Mouse (Mus musculus): ENCODE results near the gene Prg2. TPM values are rescaled to one million over a fixed set of nuclear protein-coding genes. Genes with fewer than 3 reads are reported as not detected.
A peak's percentile ranks its signal among the peaks of the same experiment; 100 is the strongest.

The Prg2 gene
- total RNA-seq, 2 experiments from 2014 or later = 43.2 to 270 TPM

GRCm38 (mm10) chr2:85026178-85026577 lies 45.9 kb downstream of the Prg2 start:
- ATAC-seq (replicated peaks; ENCODE audit: poor library complexity) = peak; percentile 60

- ATAC-seq (replicated peaks; ENCODE audit: poor library complexity) = peak; percentile 75
These were observed 47.0 kb downstream of the Prg2 start for GRCm38 (mm10) chr2:85027281-85027680.

- no peak for ATAC-seq (replicated peaks; ENCODE audit: poor library complexity)
These were observed 49.6 kb downstream of the Prg2 start for GRCm38 (mm10) chr2:85029897-85030296.

GRCm38 (mm10) chr2:85030989-85031388 lies 50.7 kb downstream of the Prg2 start:
- no peak for ATAC-seq (replicated peaks; ENCODE audit: poor library complexity)

DNA sequence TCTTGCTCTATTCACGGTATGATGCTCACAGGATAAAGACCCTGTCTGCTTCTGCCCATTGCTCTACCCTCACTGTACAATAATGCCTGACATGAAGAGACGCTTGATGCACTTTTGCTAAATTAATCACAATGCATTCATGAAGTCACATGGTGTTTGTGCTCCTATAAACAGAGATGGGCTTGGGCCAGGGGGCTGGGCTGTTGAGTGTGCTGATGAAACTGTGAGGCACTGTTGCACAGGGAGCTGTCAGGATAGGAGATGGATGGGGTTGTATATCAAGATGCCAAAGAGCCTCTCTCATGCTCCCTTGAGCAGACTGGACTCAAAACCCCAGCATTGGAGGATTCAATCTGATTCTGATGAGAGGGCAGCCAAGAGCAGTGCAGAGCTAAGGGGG lies 52.9 kb downstream of the Prg2 start:
- no peak for ATAC-seq (replicated peaks; ENCODE audit: poor library complexity)

Other genes with a start within 250 kb of the Prg2 start
- 0.07 and 0.12 TPM in 2 replicates for gene Ypel4, start 246.4 kb upstream of the Prg2 start, total RNA-seq (2015)
- gene Ypel4, start 246.4 kb upstream of the Prg2 start, total RNA-seq (2017) = 0.27 TPM in 1 of 2 replicates, not detected in the other
- 0.39 TPM in 1 of 2 replicates, not detected in the other for gene Gm19426, start 236.8 kb upstream of the Prg2 start, total RNA-seq (2015)
- gene Gm19426, start 236.8 kb upstream of the Prg2 start, total RNA-seq (2017) = not detected in 2 replicates
- 0.22 TPM in 1 of 2 replicates, not detected in the other for gene Serping1, start 205.0 kb upstream of the Prg2 start, total RNA-seq (2015)
- not detected in 2 replicates for gene Serping1, start 205.0 kb upstream of the Prg2 start, total RNA-seq (2017)
- 9.6 and 11.2 TPM in 2 replicates for gene Ube2l6, start 181.6 kb upstream of the Prg2 start, total RNA-seq (2015)
- 8.5 and 12.7 TPM in 2 replicates for gene Ube2l6, start 181.6 kb upstream of the Prg2 start, total RNA-seq (2017)
- gene Smtnl1, start 157.8 kb upstream of the Prg2 start, total RNA-seq (2015) = not detected in 2 replicates
- gene Smtnl1, start 157.8 kb upstream of the Prg2 start, total RNA-seq (2017) = 0.24 TPM in 1 of 2 replicates, not detected in the other
- 40.2 and 55.6 TPM in 2 replicates for gene Timm10, start 153.5 kb upstream of the Prg2 start, total RNA-seq (2015)
- gene Timm10, start 153.5 kb upstream of the Prg2 start, total RNA-seq (2017) = 39.6 and 46.2 TPM in 2 replicates
- 25.7 and 33.4 TPM in 2 replicates for gene Slc43a1, start 141.6 kb upstream of the Prg2 start, total RNA-seq (2015)
- gene Slc43a1, start 141.6 kb upstream of the Prg2 start, total RNA-seq (2017) = 14.2 and 15.0 TPM in 2 replicates
- not detected in 2 replicates for gene Rtn4rl2, start 93.8 kb upstream of the Prg2 start, total RNA-seq (2015)
- not detected in 2 replicates for gene Rtn4rl2, start 93.8 kb upstream of the Prg2 start, total RNA-seq (2017)
- 111 and 119 TPM in 2 replicates for gene Slc43a3, start 43.9 kb upstream of the Prg2 start, total RNA-seq (2015)
- 94.2 and 94.7 TPM in 2 replicates for gene Slc43a3, start 43.9 kb upstream of the Prg2 start, total RNA-seq (2017)
- gene Prg3, start 7.8 kb downstream of the Prg2 start, total RNA-seq (2015) = 8.4 and 12.8 TPM in 2 replicates
- gene Prg3, start 7.8 kb downstream of the Prg2 start, total RNA-seq (2017) = 15.9 and 16.4 TPM in 2 replicates
- gene Ssrp1, start 56.8 kb downstream of the Prg2 start, total RNA-seq (2015) = 145 and 175 TPM in 2 replicates
- gene Ssrp1, start 56.8 kb downstream of the Prg2 start, total RNA-seq (2017) = 390 and 507 TPM in 2 replicates
- 1.5 and 2.5 TPM in 2 replicates for gene P2rx3, start 57.0 kb downstream of the Prg2 start, total RNA-seq (2015)
- gene P2rx3, start 57.0 kb downstream of the Prg2 start, total RNA-seq (2017) = 0.46 TPM in 1 of 2 replicates, not detected in the other
- 0.59 and 0.85 TPM in 2 replicates for gene Tnks1bp1, start 67.6 kb downstream of the Prg2 start, total RNA-seq (2015)
- 1.6 and 4.7 TPM in 2 replicates for gene Tnks1bp1, start 67.6 kb downstream of the Prg2 start, total RNA-seq (2017)
- 0.02 and 0.05 TPM in 2 replicates for gene Aplnr, start 155.8 kb downstream of the Prg2 start, total RNA-seq (2015)
- 0.12 TPM in 1 of 2 replicates, not detected in the other for gene Aplnr, start 155.8 kb downstream of the Prg2 start, total RNA-seq (2017)
- gene Lrrc55, start 216.7 kb downstream of the Prg2 start, total RNA-seq (2015) = not detected in 2 replicates
- not detected in 2 replicates for gene Lrrc55, start 216.7 kb downstream of the Prg2 start, total RNA-seq (2017)

Data from megakaryocyte progenitor cell, adult 5-6 weeks (primary cell).